In the genomic region with DNA sequence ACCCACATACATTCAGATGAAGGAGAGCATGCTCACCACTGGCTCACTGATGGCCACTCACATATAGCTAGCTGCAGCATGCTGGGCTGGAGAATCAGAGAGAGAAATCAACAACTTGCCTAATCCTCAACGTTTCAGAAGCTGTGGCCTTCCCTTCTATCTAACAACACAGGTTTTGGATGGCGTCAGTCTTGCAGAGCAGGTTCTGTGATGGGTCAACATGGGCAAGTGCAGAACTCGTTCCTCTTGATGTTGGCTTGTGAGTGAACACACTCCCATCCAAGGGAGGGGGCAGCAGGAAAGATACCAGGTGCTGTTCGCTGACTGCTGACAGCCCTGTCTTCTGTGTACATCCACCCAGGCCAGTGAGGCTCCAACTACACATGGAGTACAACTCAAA, we compare ENCODE assay signal across 15 mouse cellular contexts.
"Had no signal": no experiment of that assay in that cellular context is flagged by ENCODE, and none has a peak within 500 bp of the region (broad histone marks: within the 10 kb centered on the region; RNA-seq: fewer than 3 reads in every experiment).

No protein-coding gene starts in this region.

- ATAC-seq: intestine, embryonic 15.5 days had no signal

- H3K9ac ChIP-seq: intestine, embryonic 15.5 days; kidney, embryonic 15.5 days; limb, embryonic 13.5 days; liver, embryonic 13.5 days had no signal

- H3K9me3 ChIP-seq: intestine, embryonic 15.5 days; kidney, embryonic 15.5 days; limb, embryonic 13.5 days; liver, embryonic 13.5 days had no signal

- DNase-seq: kidney, adult 11 months; kidney, adult 8-10 months; kidney, postnatal 10 days; kidney, postnatal 36 days; left cerebral cortex, postnatal 4 days; liver, embryonic 13.5 days; lung, adult 2 months; lung, postnatal 14 days; lung, postnatal 4 days; midbrain, embryonic 14.5 days; thymus, postnatal 4 days had no signal

- H3K27ac ChIP-seq: intestine, embryonic 15.5 days; kidney, embryonic 15.5 days; limb, embryonic 13.5 days; liver, embryonic 13.5 days had no signal

- H3K4me3 ChIP-seq: intestine, embryonic 15.5 days; kidney, embryonic 15.5 days; limb, embryonic 13.5 days; liver, embryonic 13.5 days had no signal

- H3K4me1 ChIP-seq: intestine, embryonic 15.5 days; kidney, embryonic 15.5 days; limb, embryonic 13.5 days; liver, embryonic 13.5 days had no signal

- H3K4me2 ChIP-seq: intestine, embryonic 15.5 days; kidney, embryonic 15.5 days; limb, embryonic 13.5 days; liver, embryonic 13.5 days; midbrain, embryonic 11.5 days had no signal

- H3K27me3 ChIP-seq: intestine, embryonic 15.5 days; kidney, embryonic 15.5 days; limb, embryonic 13.5 days; liver, embryonic 13.5 days had no signal
